Mouse (Mus musculus): ENCODE results near the gene Nat8f1. TPM values are rescaled to one million over a fixed set of nuclear protein-coding genes. Genes with fewer than 3 reads are reported as not detected.
"Not testable (repeated sequence)": the region's sequence is repeated elsewhere in the genome, so short reads cannot be mapped to it uniquely, and the experiment has no call there.

The Nat8f1 gene
- polyA plus RNA-seq, 1 experiment = not detected

GRCm38 (mm10) chr6:85915141-85915538 is 347 bp downstream of the Nat8f1 start:
- peak overlapping the region; percentile 84 for H3K27ac ChIP-seq (ENCODE audit: insufficient read depth, low read depth, low read length)
- H3K4me3 ChIP-seq (ENCODE audit: insufficient read depth, low read depth, low read length) = peak overlapping the region; percentile 73
- no peak for TF ChIP-seq CTCF (IDR thresholded peaks at IDR 0.05; ENCODE audit: insufficient read depth, low read depth, low read length)
- no peak for TF ChIP-seq POLR2A (IDR thresholded peaks at IDR 0.05; ENCODE audit: insufficient read depth, low read depth, low read length)
- 2% methylated on average over 11 of the region's 11 CpGs for WGBS
- no peaks in the 10 kb centered on the region for H3K4me1 ChIP-seq (ENCODE audit: control insufficient read depth, insufficient read depth, low read length)

- 79% methylated on average over 3 of the region's 3 CpGs for WGBS
- H3K27ac ChIP-seq (ENCODE audit: insufficient read depth, low read depth, low read length) = no peak within 1 kb of the TSS
- TF ChIP-seq POLR2A (IDR thresholded peaks at IDR 0.05; ENCODE audit: insufficient read depth, low read depth, low read length) (no peak), CTCF (IDR thresholded peaks at IDR 0.05; ENCODE audit: insufficient read depth, low read depth, low read length) (no peak)
- H3K4me1 ChIP-seq (ENCODE audit: control insufficient read depth, insufficient read depth, low read length) = peaks cover 11% of the 10 kb centered on the region
- no peak within 1 kb of the TSS for H3K4me3 ChIP-seq (ENCODE audit: insufficient read depth, low read depth, low read length)
These were observed 3.9 kb downstream of the Nat8f1 start, which contains the start of gene Tprkb for GRCm38 (mm10) chr6:85911587-85911986. Gene Tprkb, plus strand, starts transcription at chr6:85911865.

- Histone ChIP-seq H3K4me3 (ENCODE audit: insufficient read depth, low read depth, low read length) (no peak overlapping the region), H3K27ac (ENCODE audit: insufficient read depth, low read depth, low read length) (no peak overlapping the region), H3K4me1 (ENCODE audit: control insufficient read depth, insufficient read depth, low read length) (peaks cover 11% of the 10 kb centered on the region)
- 95% methylated on average over 1 of the region's 1 CpGs for WGBS
- no peak for TF ChIP-seq CTCF (IDR thresholded peaks at IDR 0.05; ENCODE audit: insufficient read depth, low read depth, low read length)
- no peak for TF ChIP-seq POLR2A (IDR thresholded peaks at IDR 0.05; ENCODE audit: insufficient read depth, low read depth, low read length)
These were observed 5.8 kb downstream of the Nat8f1 start for GRCm38 (mm10) chr6:85909704-85910103.

- 79% methylated on average over 3 of the region's 3 CpGs for WGBS
- no peak for TF ChIP-seq CTCF (IDR thresholded peaks at IDR 0.05; ENCODE audit: insufficient read depth, low read depth, low read length)
- no peak for TF ChIP-seq POLR2A (IDR thresholded peaks at IDR 0.05; ENCODE audit: insufficient read depth, low read depth, low read length)
- Histone ChIP-seq H3K4me3 (ENCODE audit: insufficient read depth, low read depth, low read length) (no peak overlapping the region), H3K27ac (ENCODE audit: insufficient read depth, low read depth, low read length) (no peak overlapping the region), H3K4me1 (ENCODE audit: control insufficient read depth, insufficient read depth, low read length) (peaks cover 11% of the 10 kb centered on the region)
These were observed 7.1 kb downstream of the Nat8f1 start for GRCm38 (mm10) chr6:85908341-85908740.

- Histone ChIP-seq H3K27ac (ENCODE audit: insufficient read depth, low read depth, low read length) (peak overlapping the region; percentile 69), H3K4me1 (ENCODE audit: control insufficient read depth, insufficient read depth, low read length) (peaks cover 11% of the 10 kb centered on the region)
- WGBS = 33% methylated on average over 2 of the region's 2 CpGs
- not testable (repeated sequence) for H3K4me3 ChIP-seq (ENCODE audit: insufficient read depth, low read depth, low read length)
These were observed 8.6 kb downstream of the Nat8f1 start for GRCm38 (mm10) chr6:85906911-85907351.

GRCm38 (mm10) chr6:85904642-85905061 is 10.8 kb downstream of the Nat8f1 start, which contains the start of gene Nat8f4:
Gene Nat8f4, minus strand, starts transcription at chr6:85904884.
- H3K27ac ChIP-seq (ENCODE audit: insufficient read depth, low read depth, low read length) = not testable (repeated sequence)
- Histone ChIP-seq H3K4me3 (ENCODE audit: insufficient read depth, low read depth, low read length) (peak within 1 kb of the TSS; percentile 57), H3K4me1 (ENCODE audit: control insufficient read depth, insufficient read depth, low read length) (peaks cover 11% of the 10 kb centered on the region)
- TF ChIP-seq CTCF (IDR thresholded peaks at IDR 0.05; ENCODE audit: insufficient read depth, low read depth, low read length) = peak; percentile 86
- 9% methylated on average over 20 of the region's 20 CpGs for WGBS

GRCm38 (mm10) chr6:85902303-85902702 is 13.2 kb downstream of the Nat8f1 start:
- H3K4me1 ChIP-seq (ENCODE audit: control insufficient read depth, insufficient read depth, low read length) = peaks cover 6% of the 10 kb centered on the region; the same call in 1 of the 2 replicates
- no peak overlapping the region for H3K27ac ChIP-seq (ENCODE audit: insufficient read depth, low read depth, low read length)
- 97% methylated on average over 2 of the region's 2 CpGs for WGBS
- no peak overlapping the region for H3K4me3 ChIP-seq (ENCODE audit: insufficient read depth, low read depth, low read length)
- no peak for TF ChIP-seq CTCF (IDR thresholded peaks at IDR 0.05; ENCODE audit: insufficient read depth, low read depth, low read length)

GRCm38 (mm10) chr6:85898596-85899475 is 16.7 kb downstream of the Nat8f1 start:
- H3K27ac ChIP-seq (ENCODE audit: insufficient read depth, low read depth, low read length); H3K4me1 ChIP-seq (ENCODE audit: control insufficient read depth, insufficient read depth, low read length); H3K4me3 ChIP-seq (ENCODE audit: insufficient read depth, low read depth, low read length): not testable (repeated sequence)
- 72% methylated on average over 7 of the region's 8 CpGs for WGBS

- not testable (repeated sequence) for H3K4me1 ChIP-seq (ENCODE audit: control insufficient read depth, insufficient read depth, low read length); H3K4me3 ChIP-seq (ENCODE audit: insufficient read depth, low read depth, low read length); H3K27ac ChIP-seq (ENCODE audit: insufficient read depth, low read depth, low read length)
- 70% methylated on average over 25 of the region's 25 CpGs for WGBS
These were observed 20.3 kb downstream of the Nat8f1 start for GRCm38 (mm10) chr6:85895061-85895648.

Data from olfactory bulb, adult 2 months (tissue).